Mouse (Mus musculus) CD4-positive naive resting alpha-beta T cell, adult 76 days (primary cell): ENCODE data around the gene Mtg2. TPM values are rescaled to one million over a fixed set of nuclear protein-coding genes. Genes with fewer than 3 reads are reported as not detected.

Experiments used
- total RNA-seq: library from RNA; stranded (reverse); gene quantifications from one replicate; pipeline ENCODE4 v1.2.4, GENCODE M21; 2023

The Mtg2 gene
- total RNA-seq, result 17.5 TPM

GRCm38 (mm10) chr2:180070481-180071453 is at the start of gene Mtg2:
Mtg2 (plus strand) TSS chr2:180070588.

GRCm38 (mm10) chr2:180024401-180025098 is 45.8 kb upstream of the Mtg2 start, which contains the start of gene Lsm14b:
Lsm14b (plus strand) TSS chr2:180024987.

GRCm38 (mm10) chr2:180042256-180042857 is 28.0 kb upstream of the Mtg2 start, which contains the start of the genes Psma7 and Ss18l1:
Psma7 (minus strand) TSS chr2:180042433.
Ss18l1 (plus strand) TSS chr2:180042509.

GRCm38 (mm10) chr2:180103978-180104658 is 33.7 kb downstream of the Mtg2 start, which contains the start of gene Hrh3:
Hrh3 (minus strand) TSS chr2:180104488.

GRCm38 (mm10) chr2:180118661-180119438 is 48.5 kb downstream of the Mtg2 start, which contains the start of gene Osbpl2:
Osbpl2 (plus strand) TSS chr2:180119306.

Other genes with a start within 250 kb of the Mtg2 start
- gene Taf4, start 93.9 kb upstream of the Mtg2 start, total RNA-seq, result 38.7 TPM
- 39.2 TPM for gene Lsm14b, start 45.6 kb upstream of the Mtg2 start, total RNA-seq
- gene Psma7, start 28.2 kb upstream of the Mtg2 start, total RNA-seq, result 120 TPM
- gene Ss18l1, start 28.1 kb upstream of the Mtg2 start, total RNA-seq, result 5.3 TPM
- gene Hrh3, start 33.9 kb downstream of the Mtg2 start, total RNA-seq, result not detected
- 31.1 TPM for gene Osbpl2, start 48.7 kb downstream of the Mtg2 start, total RNA-seq
- 129 TPM for gene Adrm1, start 100.9 kb downstream of the Mtg2 start, total RNA-seq
- 0.29 TPM for gene Lama5, start 155.3 kb downstream of the Mtg2 start, total RNA-seq
- gene Rps21, start 186.8 kb downstream of the Mtg2 start, total RNA-seq, result 2,699 TPM
- 41.6 TPM for gene Cables2, start 202.9 kb downstream of the Mtg2 start, total RNA-seq
- not detected for gene Rbbp8nl, start 219.3 kb downstream of the Mtg2 start, total RNA-seq